Mouse (Mus musculus) hindlimb bud, embryonic 11.5 days (tissue): ENCODE results near the gene Zmym3.
"Not testable (repeated sequence)": the region's sequence is repeated elsewhere in the genome, so short reads cannot be mapped to it uniquely, and the experiment has no call there.

Experiments
- DNase-seq: peaks from one replicate; pipeline ENCODE4 v3.0.0-alpha.2; 2012; ENCODE audit warnings: low read depth, low spot score; ENCODE audit errors: extremely low spot score

The Zmym3 gene

DNA sequence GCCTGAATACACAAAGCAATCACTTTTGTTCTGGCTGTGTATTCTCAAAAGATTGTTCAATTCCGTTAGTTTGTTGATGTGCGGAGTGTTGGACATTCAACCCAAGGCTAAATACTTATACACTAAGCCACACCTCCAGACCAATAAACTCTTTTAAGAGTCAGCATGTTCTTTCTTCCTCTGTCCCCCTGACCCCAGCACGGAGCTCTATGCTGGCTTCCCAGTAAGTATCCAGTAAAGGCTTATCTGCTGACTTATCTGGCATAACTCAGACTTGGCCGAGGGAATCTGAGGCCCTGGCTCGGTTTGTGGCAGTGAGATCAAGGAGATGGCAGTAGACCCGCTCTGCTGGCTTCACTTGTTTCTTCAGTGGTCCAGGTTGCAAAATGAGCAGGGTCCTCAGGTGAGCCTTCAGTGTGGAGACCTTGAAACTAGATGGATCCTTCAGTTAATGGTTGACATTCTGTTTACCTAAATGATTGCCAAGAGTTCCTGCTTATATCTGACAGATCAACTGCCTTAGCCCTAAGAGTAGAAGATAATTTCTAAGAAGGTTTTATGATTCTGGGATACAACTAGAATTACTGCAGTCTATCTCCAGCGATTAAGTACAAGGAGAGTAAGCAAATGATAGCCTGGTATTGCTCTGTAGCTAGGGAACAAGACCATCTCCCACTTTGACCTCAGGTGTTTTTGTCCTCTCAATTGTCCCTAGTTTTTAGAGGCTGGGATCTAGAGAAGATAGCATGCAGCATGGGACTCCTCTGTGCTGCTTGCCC lies 44.3 kb downstream of the Zmym3 start, which contains the start of gene Gjb1:
Gene Gjb1 (plus strand): TSS at position 189 of the 779 bp plus-strand sequence.
- DNase-seq = no peak

GRCm38 (mm10) chrX:101372946-101373345 lies 47.7 kb downstream of the Zmym3 start:
- no peak for DNase-seq

- DNase-seq = no peak
Observed at GRCm38 (mm10) chrX:101370573-101370972, 50.1 kb downstream of the Zmym3 start.

- no peak for DNase-seq
Observed at GRCm38 (mm10) chrX:101369001-101369400, 51.6 kb downstream of the Zmym3 start.

GRCm38 (mm10) chrX:101358902-101359301 lies 61.7 kb downstream of the Zmym3 start:
- DNase-seq = not testable (repeated sequence)
